Mouse (Mus musculus): Measurements from ENCODE around the gene Dnaja3.

- TF ChIP-seq CTCF (IDR thresholded peaks at IDR 0.05; ENCODE audit: borderline replicate concordance, control insufficient read depth, extremely low read depth, insufficient read depth, low read length, poor library complexity) (no peak), POLR2A (IDR thresholded peaks at IDR 0.05; ENCODE audit: control insufficient read depth, extremely low read depth, insufficient read depth, low read length, poor library complexity) (no peak)
These were observed 5.1 kb upstream of the Dnaja3 start for GRCm38 (mm10) chr16:4634681-4635080.

Measured in thymus, adult 2 months (tissue).